Mouse (Mus musculus) liver, postnatal 0 days (tissue): ENCODE measurements around the gene Ryr3.

Experiments
- CTCF ChIP-seq: sonication (generic); IDR thresholded peaks from 2 replicates; pipeline ENCODE4 v1.5.1; 2016; ENCODE audit warnings: antibody characterized with exemption, low read depth
- EP300 ChIP-seq: IDR thresholded peaks from 2 replicates; pipeline ENCODE4 v1.6.1; 2016; ENCODE audit warnings: antibody characterized with exemption, low read depth, mild to moderate bottlenecking

GRCm38 (mm10) chr2:113055591-113055990 lies 161.3 kb downstream of the Ryr3 start:
- no peak for TF ChIP-seq CTCF
- TF ChIP-seq EP300: no peak
